Mouse (Mus musculus) MEL (cell line): ENCODE measurements around the gene Itga5. TPM values are rescaled to one million over a fixed set of nuclear protein-coding genes. Genes with fewer than 3 reads are reported as not detected.
"Not testable (repeated sequence)": the region's sequence is repeated elsewhere in the genome, so short reads cannot be mapped to it uniquely, and the experiment has no call there.

ENCODE experiments used
- DNase-seq: peaks from one replicate; pipeline ENCODE4 v3.0.0; 2011; ENCODE audit warnings: low read depth, low spot score
- H3K27ac ChIP-seq: 2 replicates; pipeline ENCODE4 v1.5.1; 2012; ENCODE audit warnings: low read depth, mild to moderate bottlenecking, control low read depth, low read length, moderate library complexity; ENCODE audit not compliant: control insufficient read depth
- H3K27me3 ChIP-seq, 2 experiments: fragments of 150-350 bp in 1 of 2; sonication (generic) in 1 of 2; 2 replicates each; pipeline ENCODE4 v1.6.1; 2012; ENCODE audit warnings: low read length in 2 of 2, mild to moderate bottlenecking in 2 of 2, improper control_type of control experiment in 1 of 2, moderate library complexity in 1 of 2; ENCODE audit not compliant: insufficient read depth in 2 of 2, control insufficient read depth in 1 of 2
- H3K36me3 ChIP-seq, 2 experiments: 2 replicates each; pipeline ENCODE4 v1.6.1; 2012 to 2014; ENCODE audit warnings: low read length in 2 of 2, improper control_type of control experiment in 1 of 2, inconsistent platforms in 1 of 2, mild to moderate bottlenecking in 1 of 2; ENCODE audit not compliant: insufficient read depth in 2 of 2, control insufficient read depth in 1 of 2
- H3K4me1 ChIP-seq, 2 experiments: fragments of 150-350 bp in 1 of 2; sonication (generic) in 1 of 2; 2 replicates each; pipeline ENCODE4 v1.6.1; 2012; ENCODE audit warnings: low read length in 2 of 2, improper control_type of control experiment in 1 of 2, mild to moderate bottlenecking in 1 of 2; ENCODE audit not compliant: insufficient read depth in 2 of 2, control insufficient read depth in 1 of 2
- H3K4me3 ChIP-seq, 2 experiments: fragments of 150-350 bp in 1 of 2; sonication (generic) in 1 of 2; 2 replicates each; pipeline ENCODE4 v1.5.1; 2012; ENCODE audit warnings: low read depth in 2 of 2, low read length in 2 of 2, mild to moderate bottlenecking in 2 of 2, moderate library complexity in 2 of 2, control low read depth in 1 of 2, improper control_type of control experiment in 1 of 2; ENCODE audit not compliant: control insufficient read depth in 1 of 2, insufficient read depth in 1 of 2
- H3K79me2 ChIP-seq: 2 replicates; pipeline ENCODE4 v1.6.1; 2012; ENCODE audit warnings: mild to moderate bottlenecking, low read length, moderate library complexity; ENCODE audit not compliant: control insufficient read depth, poor library complexity, insufficient read depth
- H3K9ac ChIP-seq: 2 replicates; pipeline ENCODE4 v1.6.1; 2012; ENCODE audit warnings: low read depth, mild to moderate bottlenecking, control low read depth, low read length, moderate library complexity; ENCODE audit not compliant: control insufficient read depth, poor library complexity, severe bottlenecking
- H3K9me3 ChIP-seq: fragments of 150-350 bp; sonication (generic); replicated peaks from 2 replicates; pipeline ENCODE4 v1.6.1; 2012; ENCODE audit warnings: mild to moderate bottlenecking, low read length, improper control_type of control experiment, moderate library complexity; ENCODE audit not compliant: insufficient read depth
- CHD1 ChIP-seq: IDR thresholded peaks from 2 replicates; pipeline ENCODE4 v1.6.1; 2012; ENCODE audit warnings: low read depth, mild to moderate bottlenecking, inconsistent platforms, low read length, improper control_type of control experiment
- CTCF ChIP-seq, 3 experiments: IDR thresholded peaks in 2 of 3; conservative IDR thresholded peaks in 1 of 3; 2 replicates each; pipeline ENCODE4 v1.5.1; 2011 to 2012; ENCODE audit warnings: low read length in 3 of 3, low read depth in 2 of 3, mild to moderate bottlenecking in 2 of 3, improper control_type of control experiment in 1 of 3, inconsistent platforms in 1 of 3, mixed read lengths in 1 of 3, moderate library complexity in 1 of 3; ENCODE audit not compliant: control insufficient read depth in 1 of 3, insufficient read depth in 1 of 3, poor library complexity in 1 of 3, severe bottlenecking in 1 of 3
- E2F4 ChIP-seq: IDR thresholded peaks from 2 replicates; pipeline ENCODE4 v1.6.1; 2011; ENCODE audit warnings: low read depth, low read length, improper control_type of control experiment, borderline replicate concordance
- GABPA ChIP-seq: IDR thresholded peaks from 2 replicates; pipeline ENCODE4 v1.6.1; 2012; ENCODE audit warnings: low read depth, mild to moderate bottlenecking, inconsistent platforms, low read length, improper control_type of control experiment, moderate library complexity
- GATA1 ChIP-seq: IDR thresholded peaks from 2 replicates; pipeline ENCODE4 v1.6.1; 2011; ENCODE audit warnings: low read depth, low read length, improper control_type of control experiment
- HCFC1 ChIP-seq: IDR thresholded peaks from 2 replicates; pipeline ENCODE4 v1.6.1; 2012; ENCODE audit warnings: low read depth, mild to moderate bottlenecking, inconsistent platforms, low read length, improper control_type of control experiment, moderate library complexity
- MAX ChIP-seq: IDR thresholded peaks from 2 replicates; pipeline ENCODE4 v1.6.1; 2011; ENCODE audit warnings: low read length, improper control_type of control experiment
- MAZ ChIP-seq: IDR thresholded peaks from 2 replicates; pipeline ENCODE4 v1.6.1; 2012; ENCODE audit warnings: low read depth, mild to moderate bottlenecking, inconsistent platforms, low read length, improper control_type of control experiment
- MYB ChIP-seq: IDR thresholded peaks from 2 replicates; pipeline ENCODE4 v1.6.1; 2011; ENCODE audit warnings: mild to moderate bottlenecking, low read depth, low read length, improper control_type of control experiment
- MYC ChIP-seq: IDR thresholded peaks from 2 replicates; pipeline ENCODE4 v1.6.1; 2011; ENCODE audit warnings: low read depth, mild to moderate bottlenecking, low read length, improper control_type of control experiment, moderate library complexity
- NELFE ChIP-seq: IDR thresholded peaks from 2 replicates; pipeline ENCODE4 v1.6.1; 2011; ENCODE audit warnings: low read depth, low read length, improper control_type of control experiment
- NRF1 ChIP-seq: IDR thresholded peaks from 2 replicates; pipeline ENCODE4 v1.6.1; 2014; ENCODE audit warnings: low read depth, mild to moderate bottlenecking, inconsistent platforms, low read length, improper control_type of control experiment, moderate library complexity; ENCODE audit not compliant: poor library complexity, insufficient read depth, severe bottlenecking
- POLR2A ChIP-seq, 2 experiments: IDR thresholded peaks; 2 replicates each; pipeline ENCODE4 v1.6.1; 2011 to 2012; ENCODE audit warnings: low read length in 2 of 2, mild to moderate bottlenecking in 2 of 2, control low read depth in 1 of 2, improper control_type of control experiment in 1 of 2, low read depth in 1 of 2, moderate library complexity in 1 of 2; ENCODE audit not compliant: control insufficient read depth in 1 of 2, insufficient read depth in 1 of 2, poor library complexity in 1 of 2
- POLR2AphosphoS2 ChIP-seq: IDR thresholded peaks from 2 replicates; pipeline ENCODE4 v1.6.1; 2011; ENCODE audit warnings: low read length, improper control_type of control experiment
- POLR2AphosphoS5 ChIP-seq: IDR thresholded peaks from 2 replicates; pipeline ENCODE4 v1.6.1; 2012; ENCODE audit warnings: low read depth, borderline replicate concordance, mild to moderate bottlenecking, inconsistent platforms, low read length, moderate library complexity, mixed read lengths
- RCOR1 ChIP-seq: IDR thresholded peaks from 2 replicates; pipeline ENCODE4 v1.6.1; 2012; ENCODE audit warnings: low read depth, mild to moderate bottlenecking, inconsistent platforms, low read length, improper control_type of control experiment
- SIN3A ChIP-seq: IDR thresholded peaks from 2 replicates; pipeline ENCODE4 v1.6.1; 2012; ENCODE audit warnings: low read length, improper control_type of control experiment, inconsistent platforms
- SMC3 ChIP-seq: IDR thresholded peaks from 2 replicates; pipeline ENCODE4 v1.6.1; 2011; ENCODE audit warnings: low read depth, low read length, improper control_type of control experiment
- TAL1 ChIP-seq: IDR thresholded peaks from 2 replicates; pipeline ENCODE4 v1.6.1; 2012; ENCODE audit warnings: mild to moderate bottlenecking, inconsistent platforms, low read length, moderate library complexity, mixed read lengths
- TBP ChIP-seq: IDR thresholded peaks from 2 replicates; pipeline ENCODE4 v1.8.0; 2011; ENCODE audit warnings: low read depth, low read length, improper control_type of control experiment
- TCF12 ChIP-seq: IDR thresholded peaks from 2 replicates; pipeline ENCODE4 v1.6.1; 2014; ENCODE audit warnings: low read depth, mild to moderate bottlenecking, inconsistent platforms, low read length, improper control_type of control experiment, moderate library complexity
- UBTF ChIP-seq: IDR thresholded peaks from 2 replicates; pipeline ENCODE4 v1.6.1; 2012; ENCODE audit warnings: low read depth, mild to moderate bottlenecking, inconsistent platforms, low read length, improper control_type of control experiment, moderate library complexity, borderline replicate concordance; ENCODE audit not compliant: insufficient read depth
- USF1 ChIP-seq: IDR thresholded peaks from 2 replicates; pipeline ENCODE4 v1.6.1; 2014; ENCODE audit warnings: low read depth, mild to moderate bottlenecking, inconsistent platforms, low read length, improper control_type of control experiment, moderate library complexity
- ZKSCAN1 ChIP-seq: IDR thresholded peaks from 2 replicates; pipeline ENCODE4 v1.6.1; 2012; ENCODE audit warnings: low read depth, mild to moderate bottlenecking, inconsistent platforms, low read length, improper control_type of control experiment, moderate library complexity
- ZMIZ1 ChIP-seq: IDR thresholded peaks from 2 replicates; pipeline ENCODE4 v1.6.1; 2012; ENCODE audit warnings: low read depth, mild to moderate bottlenecking, inconsistent platforms, low read length, improper control_type of control experiment, moderate library complexity
- polyA plus RNA-seq, 2 experiments: library from polyadenylated mRNA; stranded (reverse) in 1 of 2; unstranded in 1 of 2; fragments of >175 nt in 1 of 2; fragments of >200 nt in 1 of 2; gene quantifications; 2 replicates each; pipeline versions ENCODE4 v1.2.1 to v1.2.4; 2012; ENCODE audit warnings: low replicate concordance in 2 of 2, low read depth in 1 of 2; ENCODE audit not compliant: insufficient read length in 2 of 2, insufficient read depth in 1 of 2, missing spikeins in 1 of 2
- total RNA-seq: library from RNA; depleted of rRNA; stranded (reverse); fragments of 300-350 nt; gene quantifications from 2 replicates; pipeline ENCODE4 v1.2.3, GENCODE M21; 2012

Itga5 gene
- total and polyA plus RNA-seq, 3 experiments, result 6.0 to 17.4 TPM; not detected in 1

GRCm38 (mm10) chr15:103405586-103405985 lies 39.0 kb upstream of the Itga5 start:
- DNase-seq, H3K79me2 ChIP-seq, H3K4me1 ChIP-seq, H3K4me3 ChIP-seq, H3K9ac ChIP-seq, H3K9me3 ChIP-seq, H3K36me3 ChIP-seq, H3K27ac ChIP-seq, H3K27me3 ChIP-seq: not testable (repeated sequence)
- TF ChIP-seq TBP, result peak; percentile 61; the same call in 1 of the 2 replicates

- no peak for TF ChIP-seq TCF12
- no peak for TF ChIP-seq MYC
- TF ChIP-seq USF1, result no peak
- TF ChIP-seq ZMIZ1, result no peak
- no peak for TF ChIP-seq CTCF (IDR thresholded peaks at IDR 0.05 in 2 of 3, conservative IDR thresholded peaks at IDR 0.05 in 1 of 3; ENCODE audit: control insufficient read depth in 1 of 3, insufficient read depth in 1 of 3, low read depth in 2 of 3, low read length in 3 of 3, poor library complexity in 1 of 3, severe bottlenecking in 1 of 3)
- no peak for TF ChIP-seq POLR2A (IDR thresholded peaks at IDR 0.05; ENCODE audit: control insufficient read depth in 1 of 2, insufficient read depth in 1 of 2, low read depth in 1 of 2, low read length in 2 of 2, poor library complexity in 1 of 2)
- TF ChIP-seq RCOR1, result no peak
- no peak for TF ChIP-seq NRF1
- TF ChIP-seq MYB, result no peak
- no peak for TF ChIP-seq HCFC1
- no peak for TF ChIP-seq E2F4
- TF ChIP-seq TAL1, result no peak
- TF ChIP-seq MAX, result no peak
- no peak for TF ChIP-seq CHD1
- TF ChIP-seq GATA1, result no peak
- TF ChIP-seq POLR2AphosphoS2, result no peak
- Histone ChIP-seq H3K4me1 (no peaks in the 10 kb centered on the region), H3K27me3 (peaks cover 0 to 9% of the 10 kb centered on the region in 2 experiments; a peak in 3 of 4 replicates), H3K9me3 (no peaks in the 10 kb centered on the region), H3K27ac (no peak overlapping the region), H3K79me2 (no peaks in the 10 kb centered on the region), H3K4me3 (no peak overlapping the region), H3K9ac (no peak overlapping the region), H3K36me3 (no peaks in the 10 kb centered on the region)
- no peak for DNase-seq
These were observed 34.8 kb upstream of the Itga5 start for GRCm38 (mm10) chr15:103401361-103401760.

- H3K4me3 ChIP-seq, result no peak overlapping the region
- peaks cover 0 to 2% of the 10 kb centered on the region in 2 experiments; a peak in 2 of 4 replicates for H3K27me3 ChIP-seq
- no peaks in the 10 kb centered on the region for H3K9me3 ChIP-seq
- no peak overlapping the region for H3K9ac ChIP-seq
- no peak overlapping the region for H3K27ac ChIP-seq
- no peaks in the 10 kb centered on the region for H3K36me3 ChIP-seq
- H3K4me1 ChIP-seq, result no peaks in the 10 kb centered on the region
- DNase-seq, result no peak
- TF ChIP-seq UBTF (no peak), SIN3A (no peak), POLR2A (IDR thresholded peaks at IDR 0.05; ENCODE audit: control insufficient read depth in 1 of 2, insufficient read depth in 1 of 2, low read depth in 1 of 2, low read length in 2 of 2, poor library complexity in 1 of 2) (no peak), NELFE (no peak), RCOR1 (no peak), GABPA (no peak), MAZ (no peak), USF1 (no peak), GATA1 (no peak), E2F4 (no peak), NRF1 (no peak), SMC3 (no peak), ZKSCAN1 (no peak), POLR2AphosphoS2 (no peak), POLR2AphosphoS5 (no peak), MYC (no peak)
- no peaks in the 10 kb centered on the region for H3K79me2 ChIP-seq
These were observed 27.0 kb upstream of the Itga5 start for GRCm38 (mm10) chr15:103393577-103393976.
